Mouse (Mus musculus) heart, adult 2 months (tissue): Measurements from ENCODE around the gene Ribc1. TPM values are rescaled to one million over a fixed set of nuclear protein-coding genes. Genes with fewer than 3 reads are reported as not detected.

Experiments used
- DNase-seq, 2 experiments: peaks; one replicate each; pipeline ENCODE4 v3.0.0; 2021
- H3K27ac ChIP-seq: fragments of 200-600 bp; 2 replicates; pipeline ENCODE4 v1.8.1; 2022
- H3K27me3 ChIP-seq: fragments of 200-500 bp; 2 replicates; pipeline ENCODE4 v1.6.1; 2012; ENCODE audit warnings: mild to moderate bottlenecking, low read length, inconsistent platforms, mixed read lengths; ENCODE audit not compliant: control insufficient read depth, insufficient read depth
- H3K36me3 ChIP-seq: fragments of 200-500 bp; 2 replicates; pipeline ENCODE4 v1.6.1; 2012; ENCODE audit warnings: low read length, inconsistent platforms; ENCODE audit not compliant: control insufficient read depth, insufficient read depth
- H3K4me1 ChIP-seq: fragments of 200-500 bp; 2 replicates; pipeline ENCODE4 v1.6.1; 2011; ENCODE audit warnings: low read length; ENCODE audit not compliant: control insufficient read depth, insufficient read depth
- H3K4me3 ChIP-seq: fragments of 200-600 bp; 2 replicates; pipeline ENCODE4 v1.8.1; 2022
- H3K79me2 ChIP-seq: fragments of 200-500 bp; replicated peaks from 2 replicates; pipeline ENCODE4 v1.6.1; 2012; ENCODE audit warnings: mild to moderate bottlenecking, inconsistent platforms, low read length, moderate library complexity, mixed read lengths; ENCODE audit not compliant: control insufficient read depth, insufficient read depth
- H3K9ac ChIP-seq: fragments of 200-500 bp; 2 replicates; pipeline ENCODE4 v1.6.1; 2012; ENCODE audit warnings: low read depth, mild to moderate bottlenecking, control low read depth, inconsistent platforms, low read length, mixed read lengths
- CTCF ChIP-seq: fragments of 200-600 bp; IDR thresholded peaks from 2 replicates; pipeline ENCODE4 v1.8.1; 2022; ENCODE audit warnings: antibody characterized with exemption, mild to moderate bottlenecking, moderate library complexity
- EP300 ChIP-seq: fragments of 200-500 bp; IDR thresholded peaks from 2 replicates; pipeline ENCODE4 v1.6.1; 2011; ENCODE audit warnings: low read depth, low read length, control low read depth; ENCODE audit not compliant: insufficient read depth
- POLR2A ChIP-seq: fragments of 200-500 bp; IDR thresholded peaks from 2 replicates; pipeline ENCODE4 v1.6.1; 2011; ENCODE audit warnings: mild to moderate bottlenecking, low read depth, low read length, control low read depth; ENCODE audit not compliant: insufficient read depth
- WGBS: fragments of 180-500 bp; shearing (Covaris S2); methylation state at CpG from one replicate; pipeline ENCODE4 v1.1.7; 2018; 5-methylcytosine and 5-hydroxymethylcytosine counted together
- intact Hi-C: fragments of 180-260 bp; cut with DNase I; formaldehyde crosslinking; loops from one replicate; pipeline ENCODE4 v1.15.1; 2025
- polyA plus RNA-seq: library from polyadenylated mRNA; depleted of rRNA; stranded (reverse); fragments of >200 nt; gene quantifications from 2 replicates; pipeline ENCODE4 v1.2.3, GENCODE M21; 2012
- total RNA-seq, 2 experiments: library from RNA; stranded (reverse); gene quantifications; 2 replicates each; pipeline ENCODE4 v1.2.3; 2021

Gene Ribc1
- total and polyA plus RNA-seq, 3 experiments, result 0.29 to 0.31 TPM; not detected in 1

DNA sequence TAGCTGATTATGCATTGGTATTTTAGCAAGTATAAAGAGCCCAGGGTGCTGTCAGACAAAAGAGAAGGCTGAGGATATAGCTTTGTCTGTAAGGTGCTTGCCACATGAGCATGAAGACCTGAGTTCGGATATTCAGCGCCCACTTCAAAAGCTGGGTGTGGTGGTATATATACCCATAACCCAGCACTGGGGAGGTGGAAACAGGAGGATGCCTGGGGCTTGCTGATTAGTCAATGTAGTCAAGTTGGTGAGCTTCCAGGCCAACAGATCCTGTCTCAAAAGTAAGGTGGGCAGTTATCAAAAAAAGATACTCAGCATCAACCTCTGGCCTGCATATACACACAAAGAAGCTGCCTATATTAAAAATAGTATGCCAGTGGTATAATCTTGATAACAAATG, 3.2 kb upstream of the Ribc1 start:
- Histone ChIP-seq H3K9ac (no peak overlapping the region), H3K36me3 (no peaks in the 10 kb centered on the region; the same call in 1 of the 2 replicates), H3K4me3 (no peak overlapping the region), H3K27me3 (no peaks in the 10 kb centered on the region), H3K4me1 (no peaks in the 10 kb centered on the region; the same call in 1 of the 2 replicates), H3K27ac (no peak overlapping the region), H3K79me2 (no peaks in the 10 kb centered on the region)
- TF ChIP-seq CTCF (no peak), EP300 (no peak), POLR2A (no peak)
- no peak for DNase-seq
- 76% methylated on average over 2 of the region's 2 CpGs for WGBS
- intact Hi-C loops, result loop anchor here (5.0 to 10.0 kb wide), 4 partner anchors 113 to 326 kb away; partner anchors contain the start of genes Huwe1, Kdm5c and Tspyl2

DNA sequence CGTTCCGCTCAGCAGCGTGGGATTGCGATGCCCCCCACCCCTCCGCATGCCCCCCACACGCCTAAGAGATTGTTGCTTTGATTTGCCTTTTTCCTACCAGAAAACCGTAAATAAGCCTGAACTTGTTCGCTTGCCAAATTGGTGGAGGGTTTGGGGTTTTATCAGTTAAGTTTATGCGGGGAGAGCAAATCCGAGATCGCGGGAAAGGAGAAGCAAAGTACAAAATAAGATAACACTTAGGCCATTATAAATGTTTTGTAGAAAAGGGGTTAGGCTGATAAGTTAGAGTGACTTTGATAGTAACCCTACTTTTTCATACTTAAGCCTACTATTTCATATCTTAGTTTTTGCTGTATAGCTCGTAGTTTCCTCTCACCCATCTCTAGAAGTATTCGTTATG, 1.1 kb upstream of the Ribc1 start:
- WGBS, result 24% methylated on average over 14 of the region's 14 CpGs
- no peaks in the 10 kb centered on the region for H3K79me2 ChIP-seq
- DNase-seq, result no peak
- H3K4me3 ChIP-seq, result peak overlapping the region; percentile 75
- TF ChIP-seq CTCF, result no peak
- no peak for TF ChIP-seq POLR2A
- no peak for TF ChIP-seq EP300
- peak overlapping the region; percentile 70 for H3K9ac ChIP-seq
- H3K27me3 ChIP-seq, result no peaks in the 10 kb centered on the region
- no peaks in the 10 kb centered on the region; the same call in 1 of the 2 replicates for H3K36me3 ChIP-seq
- H3K4me1 ChIP-seq, result no peaks in the 10 kb centered on the region; the same call in 1 of the 2 replicates
- peak overlapping the region; percentile 94; the same call in 1 of the 2 replicates for H3K27ac ChIP-seq
- intact Hi-C loops, result loop anchor here (5.0 to 10.0 kb wide), 4 partner anchors 115 to 328 kb away; partner anchors contain the start of genes Huwe1, Kdm5c and Tspyl2

DNA sequence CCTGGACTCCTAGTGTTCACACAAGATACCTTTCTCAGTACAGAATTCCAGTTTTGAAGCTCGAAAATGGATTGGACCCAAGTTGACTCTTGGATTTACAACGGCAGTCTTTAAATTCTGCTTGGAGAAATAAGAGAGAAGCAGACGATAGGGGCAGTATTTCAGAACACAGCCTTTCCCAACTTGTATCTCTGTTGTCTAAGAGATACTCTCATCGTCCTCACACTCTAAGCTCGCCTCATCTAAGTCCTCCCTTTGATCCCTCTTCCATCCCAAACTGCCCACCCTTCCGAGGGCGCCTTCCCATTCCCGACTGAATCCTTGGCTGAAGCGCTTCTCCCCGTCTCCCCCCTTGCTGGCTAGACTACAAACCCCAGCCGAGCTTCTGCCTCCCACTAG, 344 bp downstream of the Ribc1 start:
- intact Hi-C loops, result loop anchor here (1.0 to 10.0 kb wide), 5 partner anchors 13 to 329 kb away; partner anchors contain the start of genes Huwe1, Kdm5c and Tspyl2
- Histone ChIP-seq H3K9ac (peak overlapping the region; percentile 46), H3K4me3 (peak overlapping the region; percentile 75), H3K79me2 (no peaks in the 10 kb centered on the region), H3K4me1 (no peaks in the 10 kb centered on the region; the same call in 1 of the 2 replicates), H3K36me3 (no peaks in the 10 kb centered on the region; the same call in 1 of the 2 replicates), H3K27me3 (no peaks in the 10 kb centered on the region), H3K27ac (peak overlapping the region; percentile 94)
- 11% methylated on average over 11 of the region's 11 CpGs for WGBS
- TF ChIP-seq POLR2A, result no peak
- peak; percentile 44 for TF ChIP-seq CTCF
- no peak for TF ChIP-seq EP300
- no peak for DNase-seq

DNA sequence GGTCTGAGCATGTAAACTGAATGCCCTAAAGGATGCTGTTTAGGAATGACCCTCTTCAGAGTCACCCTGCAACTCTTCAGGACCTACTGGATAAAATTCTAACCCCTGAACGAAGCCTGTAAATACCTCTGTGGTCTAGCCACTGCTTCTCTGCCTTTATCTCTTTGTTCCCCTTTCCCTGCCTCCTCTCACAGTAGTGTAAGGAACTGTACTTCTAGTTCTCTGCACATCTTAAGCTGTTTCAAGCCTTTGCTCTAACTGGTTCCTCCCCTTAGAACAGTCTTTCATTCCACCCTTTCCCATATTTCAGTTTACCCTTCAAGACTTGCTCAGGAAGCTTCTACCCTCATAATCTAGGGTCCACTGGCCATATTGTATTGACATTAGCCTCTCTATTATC, 8.2 kb downstream of the Ribc1 start:
- H3K27ac ChIP-seq, result no peak overlapping the region
- WGBS, result 80% methylated on average over 1 of the region's 1 CpGs
- H3K27me3 ChIP-seq, result no peaks in the 10 kb centered on the region
- H3K79me2 ChIP-seq, result no peaks in the 10 kb centered on the region
- no peak overlapping the region for H3K4me3 ChIP-seq
- no peaks in the 10 kb centered on the region; the same call in 1 of the 2 replicates for H3K36me3 ChIP-seq
- TF ChIP-seq EP300 (no peak), POLR2A (no peak), CTCF (no peak)
- intact Hi-C loops, result no loop called here
- no peaks in the 10 kb centered on the region for H3K4me1 ChIP-seq
- no peak for DNase-seq
- no peak overlapping the region for H3K9ac ChIP-seq

DNA sequence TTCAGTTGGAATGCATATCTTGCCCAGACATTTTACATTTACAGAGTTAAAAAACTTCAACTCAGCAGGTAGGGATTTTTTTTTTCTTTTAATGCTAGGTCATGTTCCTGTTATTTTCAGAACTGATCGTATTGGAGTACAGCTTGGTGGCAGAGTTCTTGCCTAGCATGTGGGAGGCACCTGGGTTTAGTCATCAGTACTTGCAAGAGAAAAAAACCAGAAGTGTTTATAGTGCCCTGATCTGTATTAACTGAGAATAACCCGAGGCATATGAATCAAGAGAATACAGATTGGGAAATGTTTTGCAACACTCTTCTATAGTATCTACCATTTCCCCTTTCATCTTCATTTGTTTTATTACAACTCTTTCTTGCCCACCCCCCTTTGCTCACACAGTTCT, 13.2 kb downstream of the Ribc1 start:
- H3K9ac ChIP-seq, result no peak overlapping the region
- WGBS, result 48% methylated on average over 2 of the region's 2 CpGs
- intact Hi-C loops, result loop anchor here (1.0 to 5.0 kb wide), 2 partner anchors 13 to 144 kb away; partner anchors contain the start of genes Ribc1 and Smc1a
- peak overlapping the region; percentile 16; the same call in 1 of the 2 replicates for H3K4me3 ChIP-seq
- TF ChIP-seq CTCF (no peak), POLR2A (no peak), EP300 (no peak)
- no peak for DNase-seq
- H3K27me3 ChIP-seq, result no peaks in the 10 kb centered on the region
- H3K27ac ChIP-seq, result 0 out of 2 replicates have a peak overlapping the region, but pooled peaks have one; percentile 33
- no peaks in the 10 kb centered on the region for H3K79me2 ChIP-seq
- no peaks in the 10 kb centered on the region; the same call in 1 of the 2 replicates for H3K36me3 ChIP-seq
- no peaks in the 10 kb centered on the region for H3K4me1 ChIP-seq
